Mouse (Mus musculus) myocyte (in vitro differentiated cells): ENCODE results near the gene Adam33. TPM values are rescaled to one million over a fixed set of nuclear protein-coding genes. Genes with fewer than 3 reads are reported as not detected.

Source experiments
- H3K27me3 ChIP-seq: one replicate; pipeline ENCODE4 v1.6.1; 2011; ENCODE audit not compliant: control insufficient read depth, insufficient read depth, insufficient read length
- H3K36me3 ChIP-seq: one replicate; pipeline ENCODE4 v1.6.1; 2011; ENCODE audit not compliant: control insufficient read depth, insufficient read depth
- H3K4me2 ChIP-seq: one replicate; pipeline ENCODE4 v1.6.1; 2011; ENCODE audit warnings: low read depth, control low read depth
- H3K4me3 ChIP-seq: one replicate; pipeline ENCODE4 v1.5.1; 2011; ENCODE audit warnings: mild to moderate bottlenecking, control low read depth, moderate library complexity
- H3K79me2 ChIP-seq: one replicate; pipeline ENCODE4 v1.6.1; 2011; ENCODE audit not compliant: control insufficient read depth, insufficient read depth
- H3ac ChIP-seq: one replicate; pipeline ENCODE4 v1.6.1; 2011; ENCODE audit not compliant: control insufficient read depth, insufficient read length
- CEBPB ChIP-seq: IDR thresholded peaks from 2 replicates; pipeline ENCODE4 v1.6.1; 2011; ENCODE audit warnings: mild to moderate bottlenecking, moderate library complexity; ENCODE audit not compliant: poor library complexity, insufficient read depth, severe bottlenecking
- E2F4 ChIP-seq: IDR thresholded peaks from one replicate; pipeline ENCODE4 v1.6.1; 2011; ENCODE audit warnings: mild to moderate bottlenecking, control low read depth, moderate library complexity; ENCODE audit not compliant: insufficient read depth
- MAX ChIP-seq: IDR thresholded peaks from one replicate; pipeline ENCODE4 v1.6.1; 2011; ENCODE audit warnings: low read depth, mild to moderate bottlenecking, control low read depth
- MYOD1 ChIP-seq, 3 experiments: IDR thresholded peaks; one replicate each; pipeline ENCODE4 v1.6.1; 2011; ENCODE audit warnings: control low read depth in 2 of 3, low read depth in 2 of 3, mild to moderate bottlenecking in 2 of 3, moderate library complexity in 1 of 3; ENCODE audit not compliant: insufficient read length in 2 of 3, control insufficient read depth in 1 of 3
- MYOG ChIP-seq, 3 experiments: IDR thresholded peaks; one replicate each; pipeline ENCODE4 v1.6.1; 2011; ENCODE audit warnings: control low read depth in 2 of 3, low read depth in 2 of 3, mild to moderate bottlenecking in 2 of 3; ENCODE audit not compliant: insufficient read length in 2 of 3, control insufficient read depth in 1 of 3, insufficient read depth in 1 of 3
- POLR2A ChIP-seq: IDR thresholded peaks from one replicate; pipeline ENCODE4 v1.6.1; 2011; ENCODE audit warnings: low read depth, mild to moderate bottlenecking, control low read depth, moderate library complexity; ENCODE audit not compliant: insufficient read length
- POLR2AphosphoS2 ChIP-seq: IDR thresholded peaks from one replicate; pipeline ENCODE4 v1.6.1; 2011; ENCODE audit warnings: low read depth, control low read depth; ENCODE audit not compliant: insufficient read length
- REST ChIP-seq: IDR thresholded peaks from one replicate; pipeline ENCODE4 v1.6.1; 2011; ENCODE audit warnings: mild to moderate bottlenecking, control low read depth, moderate library complexity; ENCODE audit not compliant: insufficient read depth, insufficient read length
- SRF ChIP-seq: IDR thresholded peaks from one replicate; pipeline ENCODE4 v1.6.1; 2011; ENCODE audit warnings: low read depth; ENCODE audit not compliant: control insufficient read depth, insufficient read length
- TCF12 ChIP-seq: IDR thresholded peaks from one replicate; pipeline ENCODE4 v1.6.1; 2011; ENCODE audit warnings: mild to moderate bottlenecking, control low read depth; ENCODE audit not compliant: poor library complexity, insufficient read depth, severe bottlenecking
- TCF3 ChIP-seq: IDR thresholded peaks from one replicate; pipeline ENCODE4 v1.6.1; 2011; ENCODE audit warnings: low read depth, control low read depth; ENCODE audit not compliant: insufficient read length
- USF1 ChIP-seq: IDR thresholded peaks from one replicate; pipeline ENCODE4 v1.6.1; 2011; ENCODE audit warnings: low read depth, mild to moderate bottlenecking, control low read depth, moderate library complexity
- polyA plus RNA-seq: library from polyadenylated mRNA; unstranded; fragments of >200 nt; fragmentation: generic; extraction: Trizol; gene quantifications from one replicate; pipeline ENCODE4 v1.2.1, GENCODE M21; 2012; ENCODE audit warnings: missing spikeins

The Adam33 gene
- polyA plus RNA-seq, 1 experiment, result 0.02 TPM

DNA sequence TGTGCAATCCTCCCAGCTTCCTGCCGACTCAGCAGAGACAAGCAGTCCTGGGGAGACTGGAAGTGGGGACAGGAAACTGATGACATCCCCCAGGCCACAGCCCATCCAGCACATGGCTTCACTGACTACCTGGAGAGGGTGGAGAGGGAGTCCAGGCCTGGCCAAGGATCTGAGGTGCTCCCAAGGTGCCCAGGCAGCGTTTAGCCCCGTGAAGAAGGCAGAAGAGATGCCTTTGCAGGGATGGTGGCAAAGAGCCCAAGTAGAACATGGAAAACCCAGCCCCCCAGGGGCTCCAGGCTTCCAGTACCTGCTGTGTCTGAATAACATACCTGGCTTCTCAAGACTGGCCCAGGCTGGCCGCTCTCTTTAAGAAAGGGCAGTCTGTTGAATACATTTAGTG lies 25.0 kb upstream of the Adam33 start:
- Histone ChIP-seq H3ac (no peak overlapping the region), H3K4me3 (no peak overlapping the region), H3K27me3 (no peaks in the 10 kb centered on the region), H3K36me3 (no peaks in the 10 kb centered on the region), H3K79me2 (no peaks in the 10 kb centered on the region), H3K4me2 (no peak overlapping the region)
- TF ChIP-seq MAX, result no peak
- no peak for TF ChIP-seq SRF
- no peak for TF ChIP-seq REST
- no peak for TF ChIP-seq POLR2AphosphoS2
- no peak for TF ChIP-seq USF1
- TF ChIP-seq CEBPB, result no peak
- no peak for TF ChIP-seq TCF3
- TF ChIP-seq TCF12, result no peak
- TF ChIP-seq MYOD1 (IDR thresholded peaks at IDR 0.05; ENCODE audit: control insufficient read depth in 1 of 3, insufficient read length in 2 of 3, low read depth in 2 of 3), result no peak
- TF ChIP-seq POLR2A, result no peak
- no peak for TF ChIP-seq MYOG (IDR thresholded peaks at IDR 0.05; ENCODE audit: control insufficient read depth in 1 of 3, insufficient read depth in 1 of 3, insufficient read length in 2 of 3, low read depth in 2 of 3)
- no peak for TF ChIP-seq E2F4

DNA sequence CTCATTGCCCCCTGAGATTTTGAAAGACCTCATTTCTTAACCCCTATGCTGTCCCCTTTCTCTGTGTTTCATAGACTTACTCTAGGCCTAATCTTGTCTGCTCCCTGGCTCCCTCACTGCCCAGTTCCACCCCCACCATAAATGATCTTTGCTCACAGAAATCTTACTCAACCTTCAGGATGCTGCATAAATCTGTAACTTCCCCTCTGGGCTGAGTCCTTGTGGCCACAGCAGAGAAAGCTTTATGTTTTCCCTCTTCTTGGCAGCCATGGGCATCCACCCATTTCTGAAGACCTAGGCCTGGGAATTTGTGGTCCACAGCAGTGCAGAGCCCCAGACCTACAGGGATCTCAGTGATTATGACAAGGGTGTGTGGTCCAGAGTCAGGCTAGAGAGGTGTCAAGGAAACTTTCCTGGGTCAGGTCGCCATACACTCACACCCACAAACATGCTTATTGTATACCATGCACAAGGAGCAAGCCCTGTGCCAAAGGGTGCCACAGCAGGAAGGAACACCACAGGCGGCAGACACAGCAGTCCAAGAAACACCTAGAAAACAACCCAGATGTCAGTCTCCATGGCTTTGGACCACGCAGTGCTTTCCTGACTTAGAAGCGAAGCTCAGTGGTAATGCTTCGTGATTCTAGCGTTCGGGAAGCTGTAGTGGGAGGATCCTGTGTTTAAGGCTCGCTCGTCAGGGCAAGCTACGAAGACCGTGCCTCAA lies 23.2 kb upstream of the Adam33 start, which contains the start of gene Siglec1:
Gene Siglec1 (minus strand): TSS at position 99 of the 724 bp plus-strand sequence.
- H3K4me3 ChIP-seq, result no peak within 1 kb of the TSS
- no peaks in the 10 kb centered on the region for H3K27me3 ChIP-seq
- H3ac ChIP-seq, result no peak within 1 kb of the TSS
- H3K4me2 ChIP-seq, result no peak within 1 kb of the TSS
- TF ChIP-seq MYOD1 (IDR thresholded peaks at IDR 0.05; ENCODE audit: control insufficient read depth in 1 of 3, insufficient read length in 2 of 3, low read depth in 2 of 3) (no peak), POLR2AphosphoS2 (no peak), CEBPB (no peak), MAX (no peak), MYOG (IDR thresholded peaks at IDR 0.05; ENCODE audit: control insufficient read depth in 1 of 3, insufficient read depth in 1 of 3, insufficient read length in 2 of 3, low read depth in 2 of 3) (no peak), REST (no peak), SRF (no peak)
- no peaks in the 10 kb centered on the region for H3K36me3 ChIP-seq
- H3K79me2 ChIP-seq, result no peaks in the 10 kb centered on the region

DNA sequence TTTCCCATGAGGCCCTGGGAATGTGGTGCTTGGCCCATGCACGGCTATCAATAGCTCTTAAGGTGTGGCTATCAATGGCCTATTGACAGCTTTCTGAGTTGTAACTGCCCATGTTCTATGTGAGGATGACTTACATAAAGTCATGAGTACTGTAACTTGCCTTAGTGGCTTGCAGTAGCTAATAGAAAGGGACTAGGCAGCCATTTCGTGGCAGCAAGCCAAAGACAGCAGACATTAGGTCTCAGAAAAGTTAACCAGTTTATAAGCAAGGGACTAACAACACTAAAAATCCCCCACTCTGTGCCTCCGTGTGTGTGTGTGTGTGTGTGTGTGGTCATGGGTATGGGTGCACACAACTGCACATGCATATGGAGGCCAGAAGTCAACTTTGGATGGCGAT lies 20.6 kb upstream of the Adam33 start:
- Histone ChIP-seq H3K36me3 (no peaks in the 10 kb centered on the region), H3K27me3 (peaks cover 17% of the 10 kb centered on the region), H3K4me3 (no peak overlapping the region), H3K4me2 (no peak overlapping the region), H3ac (no peak overlapping the region), H3K79me2 (no peaks in the 10 kb centered on the region)
- TF ChIP-seq POLR2AphosphoS2 (no peak), REST (no peak), TCF3 (no peak), USF1 (no peak), SRF (no peak), POLR2A (no peak), MYOD1 (IDR thresholded peaks at IDR 0.05; ENCODE audit: control insufficient read depth in 1 of 3, insufficient read length in 2 of 3, low read depth in 2 of 3) (no peak), E2F4 (no peak), CEBPB (no peak), MYOG (IDR thresholded peaks at IDR 0.05; ENCODE audit: control insufficient read depth in 1 of 3, insufficient read depth in 1 of 3, insufficient read length in 2 of 3, low read depth in 2 of 3) (no peak), TCF12 (no peak), MAX (no peak)

DNA sequence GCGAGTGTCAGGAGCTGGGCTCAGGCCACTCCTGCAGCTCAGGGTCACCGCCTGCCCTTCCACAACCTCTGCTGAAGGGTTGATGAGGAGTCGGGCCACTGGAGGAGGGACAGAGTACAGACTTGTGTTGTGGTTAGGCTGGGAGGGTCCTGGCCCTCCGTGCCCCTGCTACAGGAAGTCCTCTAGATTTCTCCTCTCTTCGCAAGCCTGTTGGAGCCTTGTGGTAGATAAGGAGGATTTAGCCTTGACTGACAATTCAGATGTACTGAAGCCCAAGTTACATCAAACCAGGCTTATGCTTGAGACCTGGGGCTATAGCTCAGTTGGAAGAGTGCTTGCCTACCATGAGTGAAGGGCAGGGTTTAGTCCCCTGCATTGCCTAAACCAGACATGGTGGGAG lies 16.9 kb upstream of the Adam33 start:
- H3K4me2 ChIP-seq, result no peak overlapping the region
- no peaks in the 10 kb centered on the region for H3K79me2 ChIP-seq
- TF ChIP-seq USF1, result no peak
- no peak overlapping the region for H3K4me3 ChIP-seq
- H3K27me3 ChIP-seq, result peaks cover 32% of the 10 kb centered on the region
- no peak overlapping the region for H3ac ChIP-seq
- no peaks in the 10 kb centered on the region for H3K36me3 ChIP-seq

DNA sequence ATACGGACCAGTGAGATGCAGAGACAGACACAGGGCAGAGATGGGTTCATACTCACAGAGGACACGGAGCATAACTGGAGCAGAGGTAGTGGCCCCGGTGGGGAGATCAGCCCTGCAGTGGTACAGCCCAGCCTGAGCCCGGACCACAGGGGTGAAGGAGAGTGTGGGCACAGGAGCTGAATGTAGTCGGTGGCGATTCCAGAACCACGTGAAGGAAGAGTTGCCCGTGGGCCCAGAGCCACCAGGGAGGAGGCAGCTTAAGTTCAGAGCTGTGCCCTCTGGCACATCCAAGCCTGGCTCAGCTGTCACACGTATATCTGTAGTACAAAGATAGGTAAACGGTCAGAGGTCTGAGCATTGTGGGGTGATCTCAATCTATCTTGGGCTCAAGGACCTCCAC lies 8.9 kb upstream of the Adam33 start:
- H3K36me3 ChIP-seq, result no peaks in the 10 kb centered on the region
- no peak overlapping the region for H3K4me3 ChIP-seq
- no peaks in the 10 kb centered on the region for H3K27me3 ChIP-seq
- H3K4me2 ChIP-seq, result no peak overlapping the region
- H3K79me2 ChIP-seq, result no peaks in the 10 kb centered on the region
- H3ac ChIP-seq, result no peak overlapping the region
- TF ChIP-seq REST, result no peak
- TF ChIP-seq MYOD1 (IDR thresholded peaks at IDR 0.05; ENCODE audit: control insufficient read depth in 1 of 3, insufficient read length in 2 of 3, low read depth in 2 of 3), result no peak
- no peak for TF ChIP-seq POLR2AphosphoS2
- TF ChIP-seq E2F4, result no peak
- TF ChIP-seq SRF, result no peak
- no peak for TF ChIP-seq POLR2A
- no peak for TF ChIP-seq CEBPB
